Mouse (Mus musculus): ENCODE measurements around the gene Chst15. TPM values are rescaled to one million over a fixed set of nuclear protein-coding genes. Genes with fewer than 3 reads are reported as not detected.

The Chst15 gene
- total RNA-seq, 2 experiments from 2014 or later, result 43.0 to 44.6 TPM

DNA sequence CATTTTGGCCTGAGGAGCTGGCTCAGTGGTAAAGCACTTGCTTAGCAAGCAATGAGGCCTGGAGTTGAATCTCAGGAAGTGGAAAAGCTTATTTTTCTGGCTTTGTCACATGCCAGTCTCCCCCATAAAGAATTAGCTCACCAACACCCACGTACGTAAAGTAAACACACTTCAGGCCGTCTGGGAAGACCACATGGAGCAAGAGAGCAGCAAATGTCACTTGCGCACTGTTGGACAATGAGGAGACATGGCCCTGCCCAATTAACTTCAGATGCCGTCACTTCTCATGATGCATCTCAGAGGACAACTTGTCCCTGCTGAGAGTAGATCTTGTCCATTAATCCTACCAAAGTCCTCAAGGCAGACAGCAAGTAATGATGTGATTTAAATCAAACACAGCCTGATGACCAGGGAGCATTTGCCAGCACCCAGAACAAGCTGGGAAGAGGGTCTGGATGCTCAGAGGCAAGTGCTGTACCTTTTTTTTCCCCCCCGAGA lies 32.1 kb upstream of the Chst15 start:
- DNase-seq (ENCODE audit: extremely low spot score in 1 of 2, low spot score in 2 of 2), result no peak
- no peak for TF ChIP-seq CTCF (IDR thresholded peaks at IDR 0.05)
- intact Hi-C loops (cut with DNase I), result no loop called here
- H3K4me3 ChIP-seq, result no peak overlapping the region
- H3K27ac ChIP-seq, result no peak overlapping the region

DNA sequence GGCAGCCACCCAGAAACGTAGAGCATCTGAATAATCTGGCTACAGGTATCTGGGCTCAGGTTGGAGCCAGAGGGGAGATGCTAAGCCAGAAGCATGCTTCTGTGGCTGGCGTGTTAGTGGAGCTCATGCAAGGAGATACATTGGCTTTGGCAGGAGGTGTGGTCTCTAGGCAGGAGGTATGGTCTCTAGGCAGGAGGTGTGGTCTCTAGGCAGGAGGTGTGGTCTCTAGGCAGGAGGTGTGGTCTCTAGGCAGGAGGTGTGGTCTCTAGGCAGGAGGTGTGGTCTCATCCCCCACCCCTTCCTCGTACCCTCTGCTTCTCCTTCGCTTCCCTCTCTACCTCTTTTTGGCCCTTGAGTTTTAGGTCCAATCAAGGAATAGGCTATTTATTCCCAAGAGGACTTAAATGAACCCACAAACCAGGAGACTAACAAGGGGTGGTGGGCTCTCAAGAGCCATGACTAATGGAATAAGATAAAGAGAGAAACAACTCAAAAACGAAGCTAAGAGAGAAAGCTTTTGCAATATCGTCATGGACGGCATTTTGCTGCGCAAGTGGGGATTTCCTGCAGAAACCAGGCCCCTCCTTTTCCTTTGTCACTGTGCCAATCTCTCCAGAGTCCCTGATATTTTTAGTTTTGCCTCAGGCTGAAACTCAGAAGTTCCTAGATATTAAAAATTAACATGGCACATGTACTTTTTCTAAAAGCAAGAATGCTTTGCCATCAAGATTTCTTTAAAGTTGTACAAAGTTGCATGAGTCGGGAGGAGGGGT lies 30.4 kb upstream of the Chst15 start:
- intact Hi-C loops (cut with DNase I), result no loop called here
- no peak for DNase-seq (ENCODE audit: extremely low spot score in 1 of 2, low spot score in 2 of 2)

DNA sequence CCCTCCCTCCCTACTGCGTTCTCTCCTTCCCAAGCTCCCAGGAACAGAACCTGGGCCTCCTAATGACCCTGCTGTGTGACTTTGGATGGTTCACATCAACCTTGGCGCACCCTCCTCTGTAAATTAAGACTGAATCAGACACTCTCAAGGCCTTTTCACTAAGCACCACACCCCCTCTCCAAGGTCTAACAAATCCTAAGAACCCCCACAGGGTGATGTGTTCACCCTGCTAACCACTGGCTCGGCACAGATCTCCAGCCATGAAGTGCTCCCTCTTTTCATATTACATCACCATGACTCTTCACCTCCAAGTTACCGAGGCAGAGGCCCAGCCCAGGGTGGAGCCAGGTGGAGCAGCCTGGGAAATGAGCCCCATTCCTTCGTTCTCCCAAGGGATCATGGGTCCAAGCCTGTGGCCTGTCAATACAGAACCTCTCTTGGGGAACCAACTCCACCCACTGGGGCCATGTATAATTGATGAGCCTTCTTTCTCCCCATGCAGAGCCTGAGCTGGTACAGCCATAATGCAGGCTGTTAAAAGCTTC lies 28.6 kb upstream of the Chst15 start:
- no peak for DNase-seq (ENCODE audit: extremely low spot score in 1 of 2, low spot score in 2 of 2)

More for the DNA sequence above, 30.4 kb upstream of the Chst15 start:
- no peak overlapping the region for H3K4me3 ChIP-seq
- TF ChIP-seq CTCF (IDR thresholded peaks at IDR 0.05), result no peak
- H3K27ac ChIP-seq, result no peak overlapping the region

DNA sequence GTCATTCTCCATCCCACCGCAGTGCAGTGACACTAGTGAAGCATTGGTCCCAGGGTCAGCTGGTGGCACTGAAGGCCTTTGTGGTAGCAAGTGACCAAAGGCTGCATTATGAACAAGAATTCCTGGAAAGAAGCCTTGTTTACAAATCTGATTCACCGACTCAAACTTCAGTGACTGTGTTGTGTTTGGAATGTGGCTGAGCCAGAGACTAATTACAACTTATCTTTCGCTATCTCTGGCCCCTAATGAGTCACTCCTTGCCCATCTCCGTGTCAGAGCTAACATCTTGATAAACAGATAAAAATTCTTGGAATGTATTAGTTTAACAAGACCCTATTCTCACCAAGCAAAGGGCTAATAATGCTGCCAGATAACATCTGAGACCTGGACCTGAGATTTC lies 27.6 kb upstream of the Chst15 start:
- no peak overlapping the region for H3K4me3 ChIP-seq
- intact Hi-C loops (cut with DNase I), result no loop called here
- no peak for TF ChIP-seq CTCF (IDR thresholded peaks at IDR 0.05)

More for the DNA sequence above, 28.6 kb upstream of the Chst15 start:
- H3K4me3 ChIP-seq, result no peak overlapping the region
- no peak overlapping the region for H3K27ac ChIP-seq
- no peak for TF ChIP-seq CTCF (IDR thresholded peaks at IDR 0.05)
- intact Hi-C loops (cut with DNase I), result no loop called here

DNA sequence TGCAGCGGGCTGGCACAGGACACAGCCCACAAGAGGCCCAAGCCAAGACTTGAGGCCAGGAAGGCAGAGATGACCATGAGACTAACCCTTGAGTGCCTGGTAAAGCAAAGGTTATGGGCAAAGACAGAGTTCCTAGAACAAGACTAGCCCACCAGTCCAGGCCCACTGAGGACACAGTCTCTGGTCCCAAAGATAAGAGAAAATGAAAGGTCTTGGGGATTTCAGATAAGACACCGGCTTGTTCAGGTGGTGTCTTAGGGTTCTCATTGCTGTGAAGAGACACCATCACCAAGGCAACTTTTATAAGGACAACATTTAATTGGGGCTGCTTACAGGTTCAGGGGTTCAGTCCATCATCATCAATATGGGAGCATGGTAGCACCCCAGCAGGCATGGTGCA lies 26.9 kb upstream of the Chst15 start:
- no peak for DNase-seq (ENCODE audit: extremely low spot score in 1 of 2, low spot score in 2 of 2)
- no peak overlapping the region for H3K27ac ChIP-seq
- intact Hi-C loops (cut with DNase I), result no loop called here
- TF ChIP-seq CTCF (IDR thresholded peaks at IDR 0.05), result no peak
- no peak overlapping the region for H3K4me3 ChIP-seq

More for the DNA sequence above, 27.6 kb upstream of the Chst15 start:
- no peak for DNase-seq (ENCODE audit: extremely low spot score in 1 of 2, low spot score in 2 of 2)
- no peak overlapping the region for H3K27ac ChIP-seq

DNA sequence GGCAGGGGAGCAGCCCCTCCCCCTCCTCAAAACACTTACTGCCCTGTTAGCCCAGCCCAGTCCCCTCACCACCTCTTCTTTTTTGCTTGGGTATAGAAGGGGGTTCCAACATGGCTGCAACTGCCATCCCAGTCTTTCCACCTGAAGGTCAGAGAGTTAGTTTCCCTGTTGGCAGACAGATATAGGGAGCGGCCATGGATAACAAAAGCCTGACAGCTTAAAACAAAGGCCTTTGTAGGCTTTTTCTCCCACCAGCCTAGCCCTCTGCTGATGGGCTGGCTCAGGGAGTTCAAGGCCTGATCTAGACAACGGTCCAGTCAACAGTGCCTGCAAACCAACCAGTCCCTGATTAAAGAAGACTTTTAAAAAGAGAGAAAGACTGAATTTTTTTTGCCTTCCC lies 26.1 kb upstream of the Chst15 start:
- intact Hi-C loops (cut with DNase I), result no loop called here
- Histone ChIP-seq H3K27ac (no peak overlapping the region), H3K4me3 (no peak overlapping the region)
- DNase-seq (ENCODE audit: extremely low spot score in 1 of 2, low spot score in 2 of 2), result no peak
- no peak for TF ChIP-seq CTCF (IDR thresholded peaks at IDR 0.05)

DNA sequence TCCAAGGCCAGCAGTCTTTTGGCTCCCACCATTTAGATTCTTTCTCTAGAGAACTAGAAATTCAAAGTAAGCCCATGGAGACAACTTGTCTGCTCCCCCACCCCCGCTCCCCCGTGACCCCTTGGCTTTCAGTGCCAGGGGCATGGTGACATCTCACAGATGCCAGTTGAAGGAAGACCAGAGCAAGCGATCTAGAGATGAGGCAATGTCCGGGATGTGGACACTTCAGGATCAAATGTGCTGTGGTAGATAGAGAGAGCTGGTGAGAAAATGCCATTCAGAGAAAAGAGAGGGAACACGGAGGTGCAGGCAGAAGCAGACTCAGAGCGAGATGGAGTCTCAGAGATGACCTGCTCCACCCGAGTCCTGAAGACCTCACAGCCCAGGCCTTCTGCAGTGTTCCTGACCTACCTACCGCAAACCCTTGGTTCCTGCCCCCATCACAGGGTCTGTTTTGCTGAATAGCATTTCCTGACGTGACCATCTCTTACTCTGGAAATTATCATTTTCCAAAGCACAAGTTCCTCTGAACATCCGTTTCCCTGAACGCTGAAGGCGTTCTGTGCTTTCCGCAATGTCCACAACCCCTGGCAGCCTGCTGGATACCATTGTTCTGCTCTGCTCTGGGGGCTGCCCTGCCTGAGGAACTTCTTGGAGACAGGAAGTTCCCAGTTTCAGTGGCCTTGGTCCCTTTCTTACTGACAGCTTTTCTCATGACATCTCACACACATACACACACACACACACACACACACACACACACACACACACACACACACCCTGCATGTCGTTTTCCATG lies 22.2 kb upstream of the Chst15 start:
- DNase-seq (ENCODE audit: extremely low spot score in 1 of 2, low spot score in 2 of 2), result no peak
- no peak for TF ChIP-seq CTCF (IDR thresholded peaks at IDR 0.05)
- Histone ChIP-seq H3K4me3 (no peak overlapping the region), H3K27ac (no peak overlapping the region)
- intact Hi-C loops (cut with DNase I), result no loop called here

DNA sequence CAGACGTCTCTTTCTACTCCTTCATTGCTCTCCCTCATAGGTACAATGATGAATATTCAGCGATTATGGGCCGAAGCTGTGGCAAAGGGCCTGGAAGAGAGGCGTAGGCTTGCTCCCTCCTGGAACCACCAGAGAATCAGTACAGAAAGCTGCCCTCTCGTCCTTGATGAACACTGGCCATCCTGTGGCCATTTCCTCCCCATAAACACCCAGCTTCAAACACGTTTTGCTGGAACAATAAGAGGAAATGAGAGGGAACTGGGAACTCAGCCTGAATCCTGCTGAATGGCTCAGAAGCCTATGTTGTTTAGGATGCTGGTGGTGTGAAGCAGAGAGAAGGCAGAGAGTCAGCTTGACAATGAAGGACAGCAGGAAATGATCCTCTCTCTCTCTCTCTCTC lies 21.3 kb upstream of the Chst15 start:
- H3K27ac ChIP-seq, result no peak overlapping the region
- intact Hi-C loops (cut with DNase I), result no loop called here
- no peak for TF ChIP-seq CTCF (IDR thresholded peaks at IDR 0.05)

DNA sequence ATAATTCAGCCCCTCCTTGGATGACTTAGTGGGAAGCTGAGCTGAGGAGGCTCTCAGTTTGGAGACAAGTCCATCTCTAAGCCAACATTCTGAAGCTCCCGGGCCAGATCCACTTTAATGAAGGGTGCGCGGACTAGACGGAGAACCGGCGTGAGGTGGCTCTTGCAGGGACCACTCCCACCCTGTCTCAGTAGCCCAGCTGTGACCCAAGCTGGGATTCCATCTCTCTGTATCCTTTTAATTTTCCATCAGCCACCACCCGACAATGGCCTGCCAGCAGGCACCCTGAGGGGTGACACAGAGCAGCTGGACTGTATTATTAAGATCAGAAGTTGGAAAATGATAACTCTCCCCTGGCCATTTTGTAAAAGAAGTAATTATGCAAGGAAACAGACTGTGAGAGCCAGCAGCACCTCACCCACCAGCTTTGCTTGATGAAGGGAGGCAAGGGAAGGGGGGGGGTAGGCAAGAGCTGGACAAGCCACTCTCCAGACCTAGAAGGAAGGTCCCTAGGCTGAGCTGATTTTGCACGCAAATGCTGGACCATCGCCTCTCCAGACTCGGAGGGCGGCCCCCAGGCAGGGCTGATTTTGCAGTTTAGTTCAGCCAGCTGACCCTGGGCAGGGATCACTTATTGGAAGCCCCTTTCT lies 20.4 kb upstream of the Chst15 start:
- no peak for DNase-seq (ENCODE audit: extremely low spot score in 1 of 2, low spot score in 2 of 2)
- TF ChIP-seq CTCF (IDR thresholded peaks at IDR 0.05), result no peak
- intact Hi-C loops (cut with DNase I), result no loop called here
- H3K4me3 ChIP-seq, result no peak overlapping the region
- H3K27ac ChIP-seq, result peak overlapping the region; percentile 72

More for the DNA sequence above, 21.3 kb upstream of the Chst15 start:
- H3K4me3 ChIP-seq, result no peak overlapping the region
- DNase-seq (ENCODE audit: extremely low spot score in 1 of 2, low spot score in 2 of 2), result no peak

DNA sequence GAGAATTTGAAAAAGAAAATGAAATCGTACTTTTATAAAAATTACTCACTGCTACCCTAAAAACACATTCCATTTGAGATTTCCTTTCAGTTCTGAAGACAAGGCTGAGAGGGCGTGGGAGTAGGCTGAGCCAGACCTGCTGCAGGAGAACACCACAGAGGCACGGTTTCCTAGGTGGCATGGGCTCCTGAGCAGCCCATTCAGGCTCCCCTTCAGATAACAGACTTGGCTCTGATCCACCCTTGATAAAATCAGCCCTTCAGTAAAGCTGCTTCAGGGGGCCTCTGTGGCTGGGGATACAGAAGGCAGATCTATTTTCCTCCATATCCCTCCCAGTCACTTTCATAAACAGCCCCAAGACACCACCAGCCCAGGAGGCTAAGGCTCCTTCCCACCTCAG lies 19.8 kb upstream of the Chst15 start:
- intact Hi-C loops (cut with DNase I), result no loop called here
- H3K4me3 ChIP-seq, result no peak overlapping the region
- TF ChIP-seq CTCF (IDR thresholded peaks at IDR 0.05), result no peak
- H3K27ac ChIP-seq, result peak overlapping the region; percentile 72
- DNase-seq (ENCODE audit: extremely low spot score in 1 of 2, low spot score in 2 of 2), result peak in 1 of 2 experiments; percentile 37

DNA sequence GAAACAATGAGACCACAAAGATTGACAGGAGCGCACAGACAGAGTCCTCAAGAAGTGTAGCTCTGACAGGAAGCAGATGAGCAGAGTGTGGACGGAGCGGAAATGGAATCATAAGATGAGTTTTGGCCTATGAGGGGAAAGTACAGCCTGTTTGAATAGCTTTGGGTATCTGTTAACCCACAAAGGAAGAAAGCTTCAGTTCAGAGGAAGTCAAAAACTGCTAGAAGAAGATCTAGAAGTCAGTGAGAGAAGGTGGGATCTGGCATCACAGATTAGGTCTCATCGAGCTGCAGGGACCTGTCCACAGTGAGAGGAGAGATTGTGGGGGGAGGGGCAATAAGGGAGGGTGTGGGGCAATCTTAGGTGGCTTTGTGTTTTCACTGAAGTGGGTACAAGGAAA lies 18.3 kb upstream of the Chst15 start:
- TF ChIP-seq CTCF (IDR thresholded peaks at IDR 0.05), result no peak
- H3K27ac ChIP-seq, result no peak overlapping the region
- no peak overlapping the region for H3K4me3 ChIP-seq
- intact Hi-C loops (cut with DNase I), result no loop called here
- DNase-seq (ENCODE audit: extremely low spot score in 1 of 2, low spot score in 2 of 2), result no peak
